Mouse (Mus musculus) skeletal muscle tissue, adult 2 months (tissue): ENCODE results near the gene Hmga2.
"Not testable (repeated sequence)": the region's sequence is repeated elsewhere in the genome, so short reads cannot be mapped to it uniquely, and the experiment has no call there.

Source experiments
- DNase-seq: peaks from one replicate; pipeline ENCODE4 v3.0.0-alpha.2; 2012; ENCODE audit warnings: low read depth, low spot score

Hmga2 gene

GRCm38 (mm10) chr10:120345325-120345724 lies 130.9 kb downstream of the Hmga2 start:
- no peak for DNase-seq

DNA sequence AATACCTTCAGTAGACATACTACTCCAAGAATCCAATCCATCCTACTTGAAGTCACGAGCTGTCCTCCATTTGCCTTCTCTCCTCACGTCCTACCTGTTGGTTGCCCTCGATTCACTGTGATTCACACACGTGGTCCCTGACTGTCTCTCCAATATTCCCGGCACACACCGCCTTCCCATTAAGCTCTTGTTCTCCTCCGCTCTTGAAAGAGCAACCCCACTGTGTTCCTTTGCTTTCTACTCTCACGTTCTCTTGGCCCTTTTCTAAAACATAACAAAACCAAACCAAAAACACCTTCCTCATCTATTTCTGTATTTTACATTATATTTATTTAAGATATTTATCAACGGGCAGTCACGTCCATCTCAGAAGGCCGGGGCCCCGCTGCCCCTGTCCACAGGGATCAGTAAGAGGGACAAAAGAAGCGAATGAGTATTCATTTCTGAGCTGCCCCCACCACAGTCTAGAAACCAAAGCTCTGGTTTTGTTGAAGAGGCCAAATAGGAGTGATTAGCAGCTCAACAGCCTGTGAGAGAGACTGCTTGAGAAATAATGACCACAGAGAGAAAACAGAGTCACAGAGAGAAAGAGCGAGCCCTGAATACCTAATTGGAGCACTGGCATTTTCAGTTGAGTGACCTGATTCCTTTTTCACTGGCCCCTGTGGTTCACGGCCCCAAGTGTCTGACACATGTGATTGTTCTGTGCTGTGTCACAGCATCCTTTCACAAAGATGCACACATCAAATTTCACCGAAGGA lies 131.5 kb downstream of the Hmga2 start:
- no peak for DNase-seq

- DNase-seq, result not testable (repeated sequence)
Measured at GRCm38 (mm10) chr10:120339906-120340305, 136.4 kb downstream of the Hmga2 start.

GRCm38 (mm10) chr10:120339324-120339723 lies 136.9 kb downstream of the Hmga2 start:
- DNase-seq, result no peak

GRCm38 (mm10) chr10:120338841-120339240 lies 137.4 kb downstream of the Hmga2 start:
- no peak for DNase-seq

DNA sequence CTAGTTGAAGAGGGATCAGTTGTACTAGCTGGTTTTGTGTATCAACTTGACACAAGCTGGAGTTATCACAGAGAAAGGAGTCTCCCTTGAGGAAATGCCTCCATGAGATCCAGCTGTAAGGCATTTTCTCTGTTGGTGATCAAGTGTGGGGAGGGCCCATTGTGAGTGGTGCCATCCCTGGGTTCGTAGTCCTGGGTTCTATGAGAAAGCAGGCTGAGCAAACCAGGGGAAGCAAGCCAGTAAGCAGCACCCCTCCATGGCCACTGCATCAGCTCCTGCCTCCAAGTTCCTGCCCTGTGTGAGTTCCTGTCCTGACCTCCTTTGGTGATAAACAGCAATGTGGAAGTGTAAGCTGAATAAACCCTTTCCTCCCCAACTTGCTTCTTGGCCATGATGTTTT lies 137.8 kb downstream of the Hmga2 start:
- not testable (repeated sequence) for DNase-seq

GRCm38 (mm10) chr10:120327946-120328345 lies 148.3 kb downstream of the Hmga2 start:
- DNase-seq, result no peak

DNA sequence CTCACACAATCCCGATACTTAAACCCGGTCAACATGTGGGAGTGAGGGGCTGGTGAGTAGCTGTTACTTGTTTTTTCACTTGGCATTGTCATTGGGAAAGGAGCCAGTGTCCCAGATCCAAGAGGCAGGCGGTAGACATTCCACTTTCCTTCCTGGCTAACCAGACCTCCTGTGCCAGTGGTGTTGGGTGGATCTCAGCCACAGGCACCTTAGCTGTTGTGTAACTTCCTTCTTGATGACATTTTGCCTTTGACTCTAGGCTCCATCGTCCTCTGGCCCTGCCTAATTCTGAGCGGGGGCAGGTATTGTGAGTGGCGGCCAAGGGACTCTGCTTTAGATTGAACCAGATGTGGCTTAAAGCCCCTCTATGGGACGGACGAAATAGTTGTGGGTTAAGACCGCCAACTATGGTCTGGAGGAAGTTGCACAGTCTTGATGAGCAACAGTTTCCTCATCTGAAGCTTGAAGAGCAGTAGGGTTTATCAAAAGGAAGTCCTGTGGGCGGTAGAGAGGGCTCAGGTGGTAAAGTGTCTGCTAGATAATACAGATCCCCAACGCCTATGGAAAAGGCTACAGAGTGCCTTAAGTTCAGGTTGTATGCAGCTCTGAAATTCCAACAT lies 152.6 kb downstream of the Hmga2 start:
- no peak for DNase-seq

DNA sequence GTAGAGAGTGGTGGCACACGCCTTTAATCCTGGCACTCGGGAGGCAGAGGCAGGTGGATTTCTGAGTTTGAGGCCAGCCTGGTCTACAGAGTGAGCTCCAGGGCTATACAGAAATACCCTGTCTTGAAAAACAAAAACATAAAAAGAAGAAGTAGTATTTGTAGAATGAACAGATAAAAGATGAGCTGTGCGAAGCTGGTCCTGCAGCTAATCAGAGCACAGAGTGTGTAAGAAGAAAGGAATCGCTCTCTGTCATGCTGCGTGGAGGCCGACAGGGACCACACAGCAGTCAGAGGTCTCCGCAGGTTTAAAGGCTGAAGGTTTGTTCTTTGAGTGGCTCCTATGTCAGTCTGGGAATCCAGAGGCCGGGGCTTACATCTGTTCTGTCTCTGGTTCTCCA lies 153.5 kb downstream of the Hmga2 start:
- DNase-seq, result no peak

- DNase-seq, result no peak
Measured at GRCm38 (mm10) chr10:120319614-120320013, 156.7 kb downstream of the Hmga2 start.
